Mouse (Mus musculus) intestine, embryonic 14.5 days (tissue): Measurements from ENCODE around the gene Gm13084. TPM values are rescaled to one million over a fixed set of nuclear protein-coding genes. Genes with fewer than 3 reads are reported as not detected.
"Not testable (repeated sequence)": the region's sequence is repeated elsewhere in the genome, so short reads cannot be mapped to it uniquely, and the experiment has no call there.

Experiments used
- ATAC-seq: fragments of 200-750 bp; cut with Nextera tagmentation; replicated peaks from 2 replicates; pipeline ENCODE4 v1.8.0; 2017; ENCODE audit warnings: low read depth, moderate number of reproducible peaks, moderate TSS enrichment, moderate library complexity; ENCODE audit not compliant: low FRiP score, low TSS enrichment
- DNase-seq: peaks from one replicate; pipeline ENCODE4 v3.0.0-alpha.2; 2018; ENCODE audit warnings: low spot score
- H3K27ac ChIP-seq: fragments of 300-500 bp; sonication (generic); 2 replicates; pipeline ENCODE4 v1.5.1; 2014; ENCODE audit warnings: low read depth, mild to moderate bottlenecking, control low read depth
- H3K27me3 ChIP-seq: fragments of 300-500 bp; sonication (generic); replicated peaks from 2 replicates; pipeline ENCODE4 v1.6.1; 2014; ENCODE audit warnings: low read length, control low read depth; ENCODE audit not compliant: control insufficient read depth, insufficient read depth
- H3K36me3 ChIP-seq: fragments of 300-500 bp; sonication (generic); 2 replicates; pipeline ENCODE4 v1.6.1; 2014; ENCODE audit warnings: low read length, control low read depth; ENCODE audit not compliant: control insufficient read depth, insufficient read depth
- H3K4me1 ChIP-seq: fragments of 300-500 bp; sonication (generic); replicated peaks from 2 replicates; pipeline ENCODE4 v1.6.1; 2014; ENCODE audit warnings: low read length, control low read depth, mixed read lengths; ENCODE audit not compliant: control insufficient read depth, insufficient read depth
- H3K4me2 ChIP-seq: fragments of 300-500 bp; sonication (generic); 2 replicates; pipeline ENCODE4 v1.6.1; 2014; ENCODE audit warnings: low read length
- H3K4me3 ChIP-seq: fragments of 300-500 bp; sonication (generic); 2 replicates; pipeline ENCODE4 v1.5.1; 2014; ENCODE audit warnings: low read depth, low read length, control low read depth, mixed read lengths
- H3K9ac ChIP-seq: fragments of 300-500 bp; sonication (generic); 2 replicates; pipeline ENCODE4 v1.6.1; 2014; ENCODE audit warnings: mild to moderate bottlenecking, low read length
- H3K9me3 ChIP-seq: fragments of 300-500 bp; sonication (generic); 2 replicates; pipeline ENCODE4 v1.6.1; 2016; ENCODE audit warnings: low read length, control low read depth; ENCODE audit not compliant: control insufficient read depth
- WGBS: fragments of 180-500 bp; shearing (Covaris S2); extraction: QIAGEN DNeasy Blood & Tissue Kit; methylation state at CpG from one replicate; pipeline ENCODE4 v1.1.7; 2014; 5-methylcytosine and 5-hydroxymethylcytosine counted together
- polyA plus RNA-seq: library from polyadenylated mRNA; unstranded; fragments of >200 nt; fragmentation: Nextera tagmentation; extraction: Ambion mirVana; gene quantifications from 2 replicates; pipeline ENCODE4 v1.2.1, GENCODE M21; 2014

Gm13084 gene
- not detected in 2 replicates for polyA plus RNA-seq

DNA sequence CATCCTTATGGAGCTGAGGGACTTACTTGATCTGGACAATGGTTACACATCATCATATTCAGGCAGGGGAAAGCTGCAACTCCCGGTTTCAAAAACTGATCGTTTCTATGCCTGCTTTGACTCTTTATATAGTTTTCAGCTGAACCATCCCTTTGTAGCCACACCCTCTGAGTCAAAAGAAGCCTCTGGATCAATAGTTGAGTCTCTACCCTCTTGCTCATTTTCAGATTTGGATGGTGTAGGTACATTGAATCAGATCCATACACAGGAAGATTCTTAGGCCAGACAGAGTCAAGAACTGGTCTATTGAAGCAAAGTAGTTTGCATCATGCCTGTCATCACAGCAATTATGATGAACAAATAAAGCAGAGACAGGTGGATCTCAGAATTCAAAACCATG, at the start of gene Gm13084:
Gm13084 (minus strand) TSS at position 101 of the 400 bp plus-strand sequence.
- DNase-seq (no peak), ATAC-seq (no peak)
- Histone ChIP-seq H3K9me3 (0 out of 2 replicates have a peak, but pooled peaks cover 2% of the 10 kb centered on the region), H3K9ac (no peak within 1 kb of the TSS), H3K27ac (no peak within 1 kb of the TSS), H3K4me3 (no peak within 1 kb of the TSS), H3K4me1 (no peaks in the 10 kb centered on the region), H3K27me3 (no peaks in the 10 kb centered on the region), H3K4me2 (no peak within 1 kb of the TSS), H3K36me3 (no peaks in the 10 kb centered on the region)
- 83% methylated on average over 2 of the region's 2 CpGs for whole genome bisulfite sequencing

DNA sequence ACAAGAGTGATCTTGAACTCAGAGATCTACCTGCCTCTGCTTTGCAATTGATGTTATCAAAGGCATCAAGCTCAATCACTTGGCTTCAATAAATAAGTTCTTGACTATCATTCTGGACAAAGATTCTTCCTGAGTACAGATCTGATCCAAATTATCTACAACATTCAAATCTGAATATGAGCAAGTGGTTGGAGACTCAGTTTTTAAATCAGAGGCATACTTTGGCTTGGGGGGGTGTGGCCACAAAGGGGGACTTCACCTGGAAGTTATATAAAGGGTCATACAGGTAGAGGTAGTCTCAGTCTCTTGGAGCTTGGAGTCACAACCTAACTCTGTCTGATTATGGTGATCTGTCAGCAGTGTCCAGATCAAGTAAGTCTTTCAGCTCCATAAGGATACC, 30.3 kb upstream of the Gm13084 start, which contains the start of gene Gm13103:
Gm13103 (plus strand) TSS at position 301 of the 400 bp plus-strand sequence.
- not testable (repeated sequence) for H3K27ac ChIP-seq, H3K9ac ChIP-seq

DNA sequence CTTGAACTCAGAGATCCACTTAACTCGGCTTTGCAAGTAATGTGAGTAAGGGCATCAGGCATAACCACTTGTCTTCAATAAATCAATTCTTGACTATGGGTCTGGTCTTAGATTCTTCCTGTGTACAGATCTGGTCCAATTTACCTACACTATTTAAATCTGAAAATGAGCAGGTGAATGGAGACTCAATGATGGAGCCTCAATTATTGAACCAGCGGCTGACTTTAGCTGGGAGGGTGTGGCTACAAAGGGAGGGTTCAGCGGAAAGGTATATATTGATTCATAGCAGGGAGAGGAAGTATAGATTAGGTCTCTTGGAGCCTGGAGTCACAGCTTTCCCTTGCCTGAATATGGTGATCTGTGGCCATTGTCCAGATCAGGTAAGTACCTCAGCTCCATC, 26.8 kb downstream of the Gm13084 start, which contains the start of gene Gm13023:
Gm13023 (plus strand) TSS at position 301 of the 400 bp plus-strand sequence.
- H3K36me3 ChIP-seq, ATAC-seq: not testable (repeated sequence)
- 91% methylated on average over 3 of the region's 3 CpGs for WGBS

More for the DNA sequence above, 30.3 kb upstream of the Gm13084 start, which contains the start of gene Gm13103:
- H3K4me1 ChIP-seq, DNase-seq, H3K4me3 ChIP-seq, H3K4me2 ChIP-seq, ATAC-seq, H3K36me3 ChIP-seq, H3K27me3 ChIP-seq, H3K9me3 ChIP-seq: not testable (repeated sequence)

More for the DNA sequence above, 26.8 kb downstream of the Gm13084 start, which contains the start of gene Gm13023:
- not testable (repeated sequence) for H3K4me3 ChIP-seq, H3K27me3 ChIP-seq, H3K9ac ChIP-seq, H3K9me3 ChIP-seq, H3K27ac ChIP-seq, H3K4me1 ChIP-seq, H3K4me2 ChIP-seq, DNase-seq

Other genes starting within 250 kb of the Gm13084 start
- gene Gm13083, start 201.1 kb downstream of the Gm13084 start, polyA plus RNA-seq: not detected in 2 replicates
- gene Gm13088, start 158.8 kb downstream of the Gm13084 start, polyA plus RNA-seq: not detected in 2 replicates
- gene Gm13089, start 113.4 kb downstream of the Gm13084 start, polyA plus RNA-seq: not detected in 2 replicates
- gene Gm13078, start 96.6 kb downstream of the Gm13084 start, polyA plus RNA-seq: not detected in 2 replicates
- not detected in 2 replicates for gene Gm13023, start 26.7 kb downstream of the Gm13084 start, polyA plus RNA-seq
- not detected in 2 replicates for gene Gm13103, start 30.4 kb upstream of the Gm13084 start, polyA plus RNA-seq
- gene Pramef6, start 84.3 kb upstream of the Gm13084 start, polyA plus RNA-seq: not detected in 2 replicates
- gene Pramef25, start 134.9 kb upstream of the Gm13084 start, polyA plus RNA-seq: not detected in 2 replicates
- gene Gm13101, start 150.9 kb upstream of the Gm13084 start, polyA plus RNA-seq: not detected in 2 replicates
- not detected in 2 replicates for gene Pramef17, start 178.3 kb upstream of the Gm13084 start, polyA plus RNA-seq
- not detected in 2 replicates for gene Pramel4, start 243.0 kb upstream of the Gm13084 start, polyA plus RNA-seq